Mouse (Mus musculus): Measurements from ENCODE around the gene Zic5.

DNA sequence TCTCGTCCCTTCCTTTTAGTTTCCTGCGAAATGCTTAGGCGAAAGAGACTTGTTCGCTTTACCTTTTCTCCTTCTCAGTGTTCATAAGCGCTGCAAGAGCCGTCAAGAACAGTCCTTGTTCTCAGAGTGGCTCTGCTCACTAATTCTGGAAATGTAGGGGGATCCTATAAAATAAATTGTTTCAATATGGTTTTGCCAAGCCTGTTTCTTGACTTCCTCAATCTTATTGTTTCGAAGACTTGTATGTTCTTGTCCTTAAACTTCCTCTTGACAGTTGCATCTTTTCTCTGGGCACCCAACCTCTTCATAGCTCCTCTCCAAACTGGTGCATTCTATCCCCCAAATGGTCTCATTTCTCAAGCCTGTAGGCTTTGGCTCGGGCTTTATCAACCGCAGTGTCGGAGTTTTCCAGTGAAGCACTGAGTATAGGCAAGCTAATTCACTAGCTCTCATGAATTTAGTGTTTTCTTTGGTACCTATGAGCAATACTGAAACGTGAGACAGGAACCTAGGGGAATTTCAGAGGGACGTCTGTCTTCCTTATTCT lies 20.2 kb upstream of the Zic5 start:
- TF ChIP-seq CTCF (IDR thresholded peaks at IDR 0.05; ENCODE audit: low read depth) = no peak
- no peak for TF ChIP-seq EP300 (optimal IDR thresholded peaks at IDR 0.05)

Data from stomach, postnatal 0 days (tissue).